Comparison of ENCODE assay signal across 11 mouse cellular contexts in genomic region chr9:48673804-48674203, GRCm38 (mm10).
A peak's percentile ranks its signal among the peaks of the same experiment; 100 is the strongest.
DNase-seq lines count a peak whose midpoint lies in the region; ATAC-seq and TF ChIP-seq lines count a peak whose summit lies in the region.
"Had no signal": no experiment of that assay in that cellular context is flagged by ENCODE, and none has a peak within 500 bp of the region (broad histone marks: within the 10 kb centered on the region; RNA-seq: fewer than 3 reads in every experiment).

No protein-coding gene starts in this region.

- H3K4me3 ChIP-seq in hindbrain, embryonic 10.5 days, result no peak overlapping the region
- H3K4me3 ChIP-seq in hindbrain, embryonic 16.5 days (ENCODE audit: low read length), result no peak overlapping the region
- H3K4me3 ChIP-seq in stomach, embryonic 16.5 days (replicated peaks; ENCODE audit: low read length), result no peak overlapping the region
- no peak overlapping the region for H3K4me3 ChIP-seq in stomach, postnatal 0 days (ENCODE audit: low read depth, low read length)
- no peak overlapping the region for H3K4me3 ChIP-seq in limb, embryonic 12.5 days (replicated peaks)
- H3K4me3 ChIP-seq: stomach, embryonic 15.5 days had no signal

- H3K4me2 ChIP-seq in hindbrain, embryonic 16.5 days (ENCODE audit: low read length), result no peak overlapping the region
- H3K4me2 ChIP-seq in stomach, embryonic 16.5 days (ENCODE audit: low read depth, low read length), result no peak overlapping the region
- no peak overlapping the region for H3K4me2 ChIP-seq in stomach, postnatal 0 days (replicated peaks; ENCODE audit: low read depth)
- H3K4me2 ChIP-seq in limb, embryonic 12.5 days, result 0 out of 2 replicates have a peak overlapping the region, but pooled peaks have one; percentile 13
- H3K4me2 ChIP-seq: stomach, embryonic 15.5 days had no signal

- no peak for TF ChIP-seq CTCF in stomach, postnatal 0 days (IDR thresholded peaks at IDR 0.05; ENCODE audit: low read depth)

- H3K9ac ChIP-seq in hindbrain, embryonic 16.5 days (ENCODE audit: low read depth, low read length), result no peak overlapping the region
- no peak overlapping the region for H3K9ac ChIP-seq in stomach, embryonic 16.5 days (ENCODE audit: low read length)
- no peak overlapping the region for H3K9ac ChIP-seq in stomach, postnatal 0 days (ENCODE audit: low read length)
- H3K9ac ChIP-seq in limb, embryonic 12.5 days (replicated peaks), result no peak overlapping the region
- H3K9ac ChIP-seq: stomach, embryonic 15.5 days had no signal

- peaks cover 4% of the 10 kb centered on the region; the same call in 1 of the 2 replicates for H3K27me3 ChIP-seq in hindbrain, embryonic 10.5 days (ENCODE audit: insufficient read depth, poor library complexity, severe bottlenecking)
- 0 out of 2 replicates have a peak, but pooled peaks cover 4% of the 10 kb centered on the region for H3K27me3 ChIP-seq in hindbrain, embryonic 16.5 days (replicated peaks; ENCODE audit: control insufficient read depth, insufficient read depth, low read length)
- H3K27me3 ChIP-seq in stomach, embryonic 16.5 days (ENCODE audit: control insufficient read depth, insufficient read depth, low read length), result no peaks in the 10 kb centered on the region; the same call in 1 of the 2 replicates
- H3K27me3 ChIP-seq in stomach, postnatal 0 days (ENCODE audit: control insufficient read depth, insufficient read depth, low read length), result no peaks in the 10 kb centered on the region
- peaks cover 28% of the 10 kb centered on the region for H3K27me3 ChIP-seq in limb, embryonic 12.5 days
- H3K27me3 ChIP-seq: stomach, embryonic 15.5 days had no signal

- ATAC-seq in hindbrain, embryonic 16.5 days, result no peak
- no peak for ATAC-seq in stomach, embryonic 16.5 days (ENCODE audit: insufficient read depth, low FRiP score)
- no peak for ATAC-seq in stomach, postnatal 0 days (ENCODE audit: low FRiP score, low TSS enrichment)
- no peak for ATAC-seq in limb, embryonic 12.5 days (ENCODE audit: insufficient number of reproducible peaks, insufficient read depth, low FRiP score, low TSS enrichment, low read depth)
- ATAC-seq in monocyte, adult 5-6 weeks (replicated peaks; ENCODE audit: insufficient number of reproducible peaks, low FRiP score, low TSS enrichment, poor library complexity, severe bottlenecking), result no peak
- ATAC-seq: CD4-positive, CD25-positive, alpha-beta regulatory T cell, adult 4 months had no signal

- 0 out of 2 replicates have a peak, but pooled peaks cover 4% of the 10 kb centered on the region for H3K36me3 ChIP-seq in hindbrain, embryonic 10.5 days
- no peaks in the 10 kb centered on the region for H3K36me3 ChIP-seq in hindbrain, embryonic 16.5 days (ENCODE audit: control insufficient read depth, insufficient read depth, low read length)
- no peaks in the 10 kb centered on the region for H3K36me3 ChIP-seq in stomach, embryonic 16.5 days (ENCODE audit: control insufficient read depth, insufficient read depth, low read length)
- no peaks in the 10 kb centered on the region; the same call in 1 of the 2 replicates for H3K36me3 ChIP-seq in stomach, postnatal 0 days (ENCODE audit: control insufficient read depth, insufficient read depth, low read length)
- no peaks in the 10 kb centered on the region for H3K36me3 ChIP-seq in limb, embryonic 12.5 days
- H3K36me3 ChIP-seq: stomach, embryonic 15.5 days had no signal

- TF ChIP-seq EP300 in stomach, postnatal 0 days (optimal IDR thresholded peaks at IDR 0.05), result no peak

- WGBS in hindbrain, embryonic 10.5 days, result 28% methylated on average over 5 of the region's 5 CpGs
- WGBS in hindbrain, embryonic 16.5 days, result 29% methylated on average over 5 of the region's 5 CpGs
- 61% methylated on average over 5 of the region's 5 CpGs for WGBS in stomach, embryonic 16.5 days
- WGBS in stomach, postnatal 0 days, result 62% methylated on average over 5 of the region's 5 CpGs
- 47% methylated on average over 5 of the region's 5 CpGs for WGBS in limb, embryonic 12.5 days

- peak overlapping the region; percentile 73 for H3K27ac ChIP-seq in hindbrain, embryonic 10.5 days
- no peak overlapping the region; the same call in 1 of the 2 replicates for H3K27ac ChIP-seq in hindbrain, embryonic 16.5 days (ENCODE audit: low read depth, low read length)
- 0 out of 2 replicates have a peak overlapping the region, but pooled peaks have one; percentile 5 for H3K27ac ChIP-seq in stomach, embryonic 16.5 days (ENCODE audit: low read length)
- H3K27ac ChIP-seq in stomach, postnatal 0 days (replicated peaks), result no peak overlapping the region
- 0 out of 2 replicates have a peak overlapping the region, but pooled peaks have one; percentile 47 for H3K27ac ChIP-seq in limb, embryonic 12.5 days

- H3K9me3 ChIP-seq in hindbrain, embryonic 10.5 days, result no peaks in the 10 kb centered on the region
- no peaks in the 10 kb centered on the region for H3K9me3 ChIP-seq in hindbrain, embryonic 16.5 days (ENCODE audit: control insufficient read depth, low read length)
- H3K9me3 ChIP-seq in stomach, embryonic 16.5 days (replicated peaks; ENCODE audit: control insufficient read depth, low read length), result no peaks in the 10 kb centered on the region
- no peaks in the 10 kb centered on the region for H3K9me3 ChIP-seq in stomach, postnatal 0 days (ENCODE audit: control insufficient read depth, low read length)
- no peaks in the 10 kb centered on the region for H3K9me3 ChIP-seq in limb, embryonic 12.5 days
- H3K9me3 ChIP-seq: stomach, embryonic 15.5 days had no signal

- DNase-seq in hindbrain, embryonic 10.5 days (ENCODE audit: low spot score), result no peak
- no peak for DNase-seq in stomach, postnatal 0 days (ENCODE audit: low spot score)
- DNase-seq in embryo, embryonic 9.5 days (ENCODE audit: extremely low spot score), result no peak
- DNase-seq: adrenal gland, adult 8-10 months; gastrocnemius, postnatal 10 days had no signal

- H3K4me1 ChIP-seq in hindbrain, embryonic 10.5 days (replicated peaks), result peaks cover 84% of the 10 kb centered on the region
- H3K4me1 ChIP-seq in hindbrain, embryonic 16.5 days (ENCODE audit: control insufficient read depth, insufficient read depth, low read depth, low read length), result peaks cover 36% of the 10 kb centered on the region
- H3K4me1 ChIP-seq in stomach, embryonic 16.5 days (ENCODE audit: control insufficient read depth, insufficient read depth, low read length), result peaks cover 19% of the 10 kb centered on the region
- peaks cover 4% of the 10 kb centered on the region; the same call in 1 of the 2 replicates for H3K4me1 ChIP-seq in stomach, postnatal 0 days (replicated peaks; ENCODE audit: control insufficient read depth, insufficient read depth)
- H3K4me1 ChIP-seq in limb, embryonic 12.5 days (replicated peaks), result peaks cover 35% of the 10 kb centered on the region

Comparison
In these comparisons a context has a peak if more than half of its experiments do, and no peak if none do; other contexts are left out.
1. H3K27ac ChIP-seq: peak in hindbrain, embryonic 10.5 days (single experiment), stomach, embryonic 16.5 days (single experiment) and limb, embryonic 12.5 days (single experiment); none in hindbrain, embryonic 16.5 days (single experiment) and stomach, postnatal 0 days (single experiment).